Mouse (Mus musculus) brown adipose tissue, adult 24 weeks (tissue): ENCODE results near the gene Ctse. TPM values are rescaled to one million over a fixed set of nuclear protein-coding genes. Genes with fewer than 3 reads are reported as not detected.

Source experiments
- H3K27ac ChIP-seq: fragments of 200-500 bp; replicated peaks from 2 replicates; pipeline ENCODE4 v1.5.1; 2012; ENCODE audit warnings: low read depth, mild to moderate bottlenecking, low read length
- H3K4me1 ChIP-seq: fragments of 200-500 bp; 2 replicates; pipeline ENCODE4 v1.6.1; 2012; ENCODE audit warnings: low read length, mixed read lengths; ENCODE audit not compliant: control insufficient read depth, insufficient read depth, insufficient read length
- H3K4me3 ChIP-seq: fragments of 200-500 bp; 2 replicates; pipeline ENCODE4 v1.5.1; 2012; ENCODE audit warnings: low read depth, mild to moderate bottlenecking, low read length, moderate library complexity; ENCODE audit not compliant: insufficient read depth
- polyA plus RNA-seq: library from polyadenylated mRNA; stranded (reverse); fragments of >200 nt; gene quantifications from 2 replicates; pipeline ENCODE4 v1.2.4, GENCODE M21; 2012; ENCODE audit not compliant: missing spikeins, insufficient read depth, insufficient read length

Gene Ctse
- polyA plus RNA-seq, 1 experiment: not detected

DNA sequence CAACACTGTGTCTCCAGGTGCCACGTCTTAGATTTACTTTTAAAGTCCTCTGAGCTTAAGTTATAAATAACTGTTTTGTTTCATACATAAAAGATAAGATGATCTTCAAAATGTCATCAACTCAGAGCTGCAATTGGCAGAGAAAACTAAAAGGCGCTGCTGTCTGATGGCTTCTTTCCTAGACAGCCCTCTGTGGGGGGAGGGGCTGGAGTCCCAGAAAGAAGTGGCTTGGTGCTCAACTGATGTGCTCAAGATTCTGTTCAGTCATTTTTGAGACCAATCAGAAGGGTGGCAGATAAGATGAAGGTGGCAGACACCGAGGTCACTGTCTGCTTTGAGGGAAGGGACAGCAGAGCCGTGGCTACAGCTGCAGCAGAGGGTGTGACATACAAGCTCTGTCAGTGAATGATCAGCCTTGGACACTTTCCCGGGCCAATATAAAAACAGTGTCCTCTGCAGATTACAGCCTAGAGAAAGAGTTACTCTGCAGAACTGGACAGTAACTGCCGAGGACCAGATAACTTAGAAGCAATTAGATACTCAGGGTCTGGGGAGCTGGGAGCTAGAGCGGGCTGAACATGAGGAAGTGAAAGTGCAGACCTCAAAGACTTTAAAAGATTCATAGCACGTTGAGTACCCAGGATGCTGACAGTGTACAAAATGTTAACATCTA, 64.1 kb downstream of the Ctse start:
- Histone ChIP-seq H3K4me3 (no peak overlapping the region), H3K27ac (peak overlapping the region; percentile 39), H3K4me1 (no peaks in the 10 kb centered on the region)

DNA sequence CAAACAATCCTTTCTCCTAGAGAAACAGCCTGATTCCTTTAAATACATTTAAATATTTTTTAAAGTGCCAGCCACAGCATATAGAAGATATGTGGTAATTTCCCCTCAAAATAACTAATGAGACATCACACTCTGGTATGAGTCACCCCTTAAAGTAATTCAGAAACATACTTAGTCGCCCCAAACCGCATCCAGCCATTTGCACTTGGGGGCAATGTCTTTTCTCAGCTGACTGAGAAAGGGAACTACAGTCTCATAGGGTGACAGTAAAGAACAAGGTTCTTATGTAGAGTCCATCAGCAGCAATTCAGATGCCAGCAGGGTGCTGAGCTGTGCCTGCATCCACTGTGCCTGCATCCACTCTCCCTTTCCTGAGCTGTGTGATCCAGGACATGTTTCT, 65.4 kb downstream of the Ctse start:
- Histone ChIP-seq H3K4me3 (no peak overlapping the region), H3K27ac (peak overlapping the region; percentile 47; the same call in 1 of the 2 replicates)

GRCm38 (mm10) chr1:131708338-131708737, 70.2 kb downstream of the Ctse start:
- Histone ChIP-seq H3K4me1 (no peaks in the 10 kb centered on the region), H3K4me3 (no peak overlapping the region), H3K27ac (no peak overlapping the region)

More for the DNA sequence above, 65.4 kb downstream of the Ctse start:
- H3K4me1 ChIP-seq: no peaks in the 10 kb centered on the region

DNA sequence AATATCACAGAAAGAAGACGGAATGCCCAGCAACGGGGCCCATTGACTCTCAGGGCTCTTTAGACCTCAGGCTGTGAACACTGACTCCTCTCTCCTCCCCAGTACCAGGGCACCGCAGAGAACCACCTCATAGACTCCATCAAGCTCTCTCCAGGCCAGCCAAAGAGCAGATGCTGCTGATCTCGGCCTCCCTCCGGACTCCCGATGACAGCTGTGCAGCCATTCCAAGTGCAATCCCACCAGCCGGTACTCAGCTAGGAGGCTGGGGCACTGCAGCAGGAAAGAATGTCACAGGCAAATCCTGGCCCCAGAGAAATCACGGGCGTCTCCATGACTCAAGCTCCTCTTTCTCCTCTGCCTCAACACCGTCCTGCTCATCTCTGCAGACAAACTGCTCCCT, 73.4 kb downstream of the Ctse start:
- H3K4me3 ChIP-seq: no peak overlapping the region
- no peak overlapping the region for H3K27ac ChIP-seq

DNA sequence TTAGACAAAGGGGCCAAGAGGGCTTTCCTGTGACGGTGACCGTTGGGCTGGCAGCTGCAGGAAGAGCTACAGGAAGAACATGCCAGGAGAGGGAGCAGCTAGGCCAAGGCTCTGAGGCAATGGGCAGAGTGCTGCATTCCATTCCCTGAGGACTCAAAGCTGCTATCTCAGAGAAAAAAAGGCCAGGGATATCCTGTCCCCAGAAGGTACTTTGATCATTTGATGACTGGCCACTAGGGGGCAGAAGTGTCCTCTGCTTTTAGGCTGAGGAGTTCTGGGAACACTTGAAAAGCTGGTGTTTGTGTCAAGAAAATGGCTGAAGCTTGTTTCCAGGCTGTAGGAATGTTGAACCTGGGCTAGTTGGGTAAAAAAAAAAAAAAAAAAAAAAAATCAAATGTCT, 74.3 kb downstream of the Ctse start:
- Histone ChIP-seq H3K4me3 (no peak overlapping the region), H3K27ac (no peak overlapping the region), H3K4me1 (no peaks in the 10 kb centered on the region)

More for the DNA sequence above, 73.4 kb downstream of the Ctse start:
- no peaks in the 10 kb centered on the region for H3K4me1 ChIP-seq

DNA sequence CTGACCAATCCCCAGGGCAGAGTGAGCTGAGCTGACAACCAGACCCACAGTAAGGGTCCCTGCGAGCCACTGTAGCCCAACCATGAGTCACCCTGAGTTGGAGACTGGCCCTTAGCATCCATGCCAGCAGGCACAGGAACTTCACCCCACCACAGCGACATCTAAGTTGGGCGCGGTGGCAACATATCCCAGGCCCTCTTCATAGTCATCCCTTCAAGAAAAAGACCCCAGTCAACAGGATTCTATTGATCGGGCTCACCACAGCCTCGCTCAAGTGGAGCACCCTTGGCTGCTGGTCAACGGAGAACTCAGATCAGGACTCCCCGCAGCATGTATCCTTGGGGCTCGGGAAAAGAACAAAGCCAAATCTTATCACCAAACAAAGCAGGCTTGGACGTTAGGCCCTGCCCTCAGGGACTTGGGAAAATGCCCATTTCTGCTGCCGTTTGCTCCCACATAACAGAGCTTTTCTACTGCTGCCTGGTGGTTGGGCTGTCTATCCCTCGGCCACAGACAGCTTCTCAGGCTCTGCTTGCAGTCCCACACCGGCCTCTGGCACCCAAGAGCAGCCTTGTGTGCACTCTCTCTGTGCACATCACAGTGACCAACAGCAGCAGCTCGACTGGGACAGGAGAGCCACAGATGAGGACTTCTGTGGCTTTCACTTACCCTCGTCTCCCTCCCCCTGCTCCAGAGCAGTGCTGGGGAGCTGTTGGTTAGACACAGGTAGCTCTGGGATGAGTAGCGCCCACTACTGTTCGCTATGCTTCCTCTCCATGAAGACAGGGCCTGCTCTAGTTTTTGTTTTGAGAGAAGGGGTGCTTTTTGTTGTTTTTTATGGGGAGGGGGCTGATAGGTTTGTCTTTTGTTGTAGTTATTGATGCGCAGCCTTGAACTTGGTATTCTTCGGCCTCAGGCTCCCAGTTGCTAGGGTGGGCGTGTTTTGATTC, 76.6 kb downstream of the Ctse start:
- Histone ChIP-seq H3K4me3 (no peak overlapping the region), H3K4me1 (no peaks in the 10 kb centered on the region), H3K27ac (no peak overlapping the region)

DNA sequence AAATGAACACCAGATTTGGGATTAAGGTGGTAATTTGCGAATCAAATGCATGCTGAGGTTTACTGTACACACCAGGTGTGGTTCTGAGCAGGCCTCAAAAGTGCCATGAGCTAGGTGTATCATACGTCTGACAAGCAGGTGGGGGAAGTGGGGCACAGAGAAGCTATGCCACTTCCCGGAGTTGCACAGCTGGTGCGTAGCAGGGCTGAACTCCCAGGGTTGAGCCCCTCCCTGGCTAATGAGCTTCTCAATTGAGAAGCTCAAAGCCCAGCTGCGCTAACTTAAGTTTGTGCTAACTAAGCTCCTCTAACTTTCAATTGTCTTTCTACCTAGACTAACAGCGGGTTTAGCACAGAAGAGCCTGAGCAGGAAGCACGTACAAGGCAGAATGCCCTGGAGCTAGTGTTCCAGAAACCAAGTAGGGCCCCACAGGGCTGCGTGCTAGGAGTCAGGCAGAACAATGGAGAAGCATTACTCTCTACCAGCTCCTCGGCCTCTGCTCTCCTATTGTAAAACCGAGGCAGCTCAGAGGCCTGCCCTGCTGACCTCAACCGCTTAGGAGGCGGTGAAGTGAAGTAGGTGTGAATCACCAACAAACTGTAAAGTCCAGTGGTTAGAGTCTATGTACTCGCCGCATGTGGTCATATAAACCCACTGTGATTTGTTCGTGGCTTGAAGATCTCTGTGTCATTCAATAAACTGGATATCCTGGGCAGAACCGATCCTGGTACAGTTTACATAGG, 81.0 kb downstream of the Ctse start:
- H3K27ac ChIP-seq: no peak overlapping the region
- H3K4me3 ChIP-seq: no peak overlapping the region
- no peaks in the 10 kb centered on the region for H3K4me1 ChIP-seq

- no peak overlapping the region for H3K27ac ChIP-seq
- no peak overlapping the region for H3K4me3 ChIP-seq
- H3K4me1 ChIP-seq: no peaks in the 10 kb centered on the region
Measured at GRCm38 (mm10) chr1:131721989-131722388, 83.9 kb downstream of the Ctse start.

DNA sequence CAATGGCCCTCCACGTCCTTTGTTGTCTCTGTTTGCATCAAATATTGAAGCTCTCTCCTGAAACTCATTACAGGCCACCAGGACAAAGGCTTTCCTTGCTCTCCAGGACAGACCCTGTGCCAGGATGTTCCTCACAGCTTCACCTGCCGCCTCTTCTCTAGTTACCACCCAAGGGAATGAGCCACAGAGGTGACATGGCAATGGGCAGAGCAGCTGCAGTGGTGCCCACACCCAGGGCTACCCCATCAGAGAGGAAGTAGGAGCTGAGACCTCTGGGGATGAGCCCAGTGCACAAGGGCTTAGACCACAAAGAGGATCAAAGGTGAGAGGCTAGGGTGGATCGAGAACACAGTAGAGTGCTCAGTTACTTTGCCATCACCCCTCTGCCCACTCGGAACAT, 85.4 kb downstream of the Ctse start:
- H3K4me3 ChIP-seq: no peak overlapping the region
- H3K4me1 ChIP-seq: no peaks in the 10 kb centered on the region
- H3K27ac ChIP-seq: no peak overlapping the region

Other genes starting within 250 kb of the Ctse start
- gene Srgap2, start 111.0 kb upstream of the Ctse start, polyA plus RNA-seq: 7.8 and 10.4 TPM in 2 replicates
- gene Fam72a, start 110.4 kb upstream of the Ctse start, polyA plus RNA-seq: 0.79 and 1.7 TPM in 2 replicates
- not detected in 2 replicates for gene Avpr1b, start 39.1 kb upstream of the Ctse start, polyA plus RNA-seq
- 2.3 and 10.5 TPM in 2 replicates for gene Rab7b, start 50.4 kb downstream of the Ctse start, polyA plus RNA-seq
- not detected in 2 replicates for gene Slc26a9, start 105.7 kb downstream of the Ctse start, polyA plus RNA-seq
- 17.1 and 26.4 TPM in 2 replicates for gene Pm20d1, start 159.1 kb downstream of the Ctse start, polyA plus RNA-seq
- gene Slc41a1, start 189.2 kb downstream of the Ctse start, polyA plus RNA-seq: 13.7 and 15.9 TPM in 2 replicates
- 13.6 and 13.7 TPM in 2 replicates for gene Rab29, start 228.9 kb downstream of the Ctse start, polyA plus RNA-seq